Mouse (Mus musculus): ENCODE measurements at regions not wholly inside any gene's neighbourhood (a gene's known extent, or its start where the extent isn't known, plus 50 kb on each side); places are given as distances from the start of the nearest gene placed in this dataset.
A peak's percentile ranks its signal among the peaks of the same experiment; 100 is the strongest.

GRCm38 (mm10) chr9:112834441-112835245, 598.9 kb upstream of the Arpp21 start:
- H3K27me3 ChIP-seq (ENCODE audit: poor library complexity, severe bottlenecking), result no peaks in the 10 kb centered on the region
- peaks cover 3% of the 10 kb centered on the region; the same call in 1 of the 2 replicates for H3K4me1 ChIP-seq
- no peaks in the 10 kb centered on the region for H3K36me3 ChIP-seq (replicated peaks)
- no peak overlapping the region for H3K4me3 ChIP-seq
- DNase-seq (ENCODE audit: extremely low spot score, low spot score), result no peak
- 87% methylated on average over 5 of the region's 5 CpGs for WGBS
- H3K27ac ChIP-seq, result no peak overlapping the region
- H3K9me3 ChIP-seq, result no peaks in the 10 kb centered on the region

- H3K27me3 ChIP-seq (ENCODE audit: poor library complexity, severe bottlenecking), result no peaks in the 10 kb centered on the region
- H3K4me1 ChIP-seq, result peaks cover 3% of the 10 kb centered on the region; the same call in 1 of the 2 replicates
- H3K9me3 ChIP-seq, result no peaks in the 10 kb centered on the region
- no peak overlapping the region for H3K4me3 ChIP-seq
- no peak for DNase-seq (ENCODE audit: extremely low spot score, low spot score)
- 86% methylated on average over 2 of the region's 2 CpGs for WGBS
- H3K27ac ChIP-seq, result no peak overlapping the region
- no peaks in the 10 kb centered on the region for H3K36me3 ChIP-seq (replicated peaks)
Observed at GRCm38 (mm10) chr9:112831102-112831501, 595.4 kb upstream of the Arpp21 start.

DNA sequence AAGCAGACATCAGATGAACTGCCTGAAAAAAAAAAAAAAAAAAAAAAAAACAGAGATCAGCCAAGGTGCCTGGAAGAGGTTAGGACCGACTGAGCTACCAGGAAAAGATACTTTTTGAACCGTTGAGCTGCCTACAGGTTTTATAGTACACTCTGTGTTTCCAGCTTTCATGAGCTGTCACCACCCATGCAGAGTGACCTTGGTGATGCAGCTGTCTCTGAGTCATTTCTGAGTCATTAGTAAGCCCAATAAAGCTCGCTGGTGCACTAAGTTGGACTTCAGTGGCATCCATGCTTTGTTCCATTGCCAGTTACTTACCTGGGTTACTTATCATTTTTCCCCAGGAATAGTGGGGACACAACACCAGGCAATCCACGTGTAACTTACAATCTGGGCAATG, 592.9 kb upstream of the Arpp21 start:
- no peaks in the 10 kb centered on the region for H3K4me1 ChIP-seq
- H3K27me3 ChIP-seq (ENCODE audit: poor library complexity, severe bottlenecking), result no peaks in the 10 kb centered on the region
- H3K4me3 ChIP-seq, result no peak overlapping the region
- no peak overlapping the region for H3K27ac ChIP-seq
- no peaks in the 10 kb centered on the region for H3K9me3 ChIP-seq
- 88% methylated on average over 4 of the region's 4 CpGs for WGBS
- no peak for DNase-seq (ENCODE audit: extremely low spot score, low spot score)
- no peaks in the 10 kb centered on the region for H3K36me3 ChIP-seq (replicated peaks)

- 61% methylated on average over 5 of the region's 5 CpGs for WGBS
- no peak for DNase-seq (ENCODE audit: extremely low spot score, low spot score)
- Histone ChIP-seq H3K9me3 (no peaks in the 10 kb centered on the region), H3K4me1 (no peaks in the 10 kb centered on the region), H3K36me3 (replicated peaks) (no peaks in the 10 kb centered on the region), H3K27ac (no peak overlapping the region), H3K4me3 (no peak overlapping the region), H3K27me3 (ENCODE audit: poor library complexity, severe bottlenecking) (no peaks in the 10 kb centered on the region)
Observed at GRCm38 (mm10) chr9:112826592-112826991, 590.9 kb upstream of the Arpp21 start.

DNA sequence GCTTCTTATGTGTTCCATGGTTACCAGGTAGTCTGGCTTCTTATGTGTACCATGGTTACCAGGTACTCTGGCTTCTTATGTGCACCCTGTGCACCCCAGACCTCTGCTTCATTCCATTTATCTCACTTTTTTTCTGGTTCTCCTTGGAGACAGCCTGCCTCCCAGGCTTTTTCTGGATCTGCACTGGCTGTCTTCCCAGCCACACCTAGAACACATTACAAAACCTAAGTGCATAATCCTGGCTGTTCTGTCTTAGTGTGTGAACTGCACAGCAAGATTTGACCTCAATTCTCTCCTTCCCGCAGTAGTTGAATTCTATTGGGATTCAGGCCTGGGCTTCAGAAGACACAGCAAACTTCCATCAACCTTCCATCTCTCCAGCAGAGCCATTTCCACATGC, 586.2 kb upstream of the Arpp21 start:
- H3K27me3 ChIP-seq (ENCODE audit: poor library complexity, severe bottlenecking), result no peaks in the 10 kb centered on the region
- no peaks in the 10 kb centered on the region for H3K4me1 ChIP-seq
- WGBS, result 97% methylated on average over 1 of the region's 1 CpGs
- DNase-seq (ENCODE audit: extremely low spot score, low spot score), result no peak
- H3K4me3 ChIP-seq, result no peak overlapping the region
- H3K27ac ChIP-seq, result no peak overlapping the region
- no peaks in the 10 kb centered on the region for H3K36me3 ChIP-seq (replicated peaks)
- H3K9me3 ChIP-seq, result no peaks in the 10 kb centered on the region

DNA sequence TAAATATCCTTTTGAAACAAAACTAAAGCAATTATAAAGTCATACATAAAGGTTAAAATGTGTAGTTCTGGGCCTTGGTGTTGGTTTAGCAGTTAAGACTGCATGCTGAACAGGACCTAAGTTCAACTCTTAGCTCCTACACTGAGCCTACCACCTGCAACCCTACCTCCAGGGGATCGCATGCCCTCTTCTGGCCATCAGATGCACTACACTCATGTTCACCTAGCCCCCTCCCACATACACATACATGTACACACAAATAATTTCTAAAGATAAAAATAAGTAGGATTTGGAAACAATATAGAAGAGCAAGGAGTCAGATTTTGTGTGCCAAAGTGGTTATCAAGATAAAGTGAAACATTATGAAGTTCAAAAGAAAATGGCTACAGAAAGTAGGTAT, 576.2 kb upstream of the Arpp21 start:
- WGBS, result 48% methylated on average over 1 of the region's 1 CpGs
- Histone ChIP-seq H3K4me3 (no peak overlapping the region), H3K36me3 (replicated peaks) (no peaks in the 10 kb centered on the region), H3K27ac (no peak overlapping the region), H3K4me1 (no peaks in the 10 kb centered on the region), H3K27me3 (ENCODE audit: poor library complexity, severe bottlenecking) (no peaks in the 10 kb centered on the region), H3K9me3 (no peaks in the 10 kb centered on the region)
- no peak for DNase-seq (ENCODE audit: extremely low spot score, low spot score)

DNA sequence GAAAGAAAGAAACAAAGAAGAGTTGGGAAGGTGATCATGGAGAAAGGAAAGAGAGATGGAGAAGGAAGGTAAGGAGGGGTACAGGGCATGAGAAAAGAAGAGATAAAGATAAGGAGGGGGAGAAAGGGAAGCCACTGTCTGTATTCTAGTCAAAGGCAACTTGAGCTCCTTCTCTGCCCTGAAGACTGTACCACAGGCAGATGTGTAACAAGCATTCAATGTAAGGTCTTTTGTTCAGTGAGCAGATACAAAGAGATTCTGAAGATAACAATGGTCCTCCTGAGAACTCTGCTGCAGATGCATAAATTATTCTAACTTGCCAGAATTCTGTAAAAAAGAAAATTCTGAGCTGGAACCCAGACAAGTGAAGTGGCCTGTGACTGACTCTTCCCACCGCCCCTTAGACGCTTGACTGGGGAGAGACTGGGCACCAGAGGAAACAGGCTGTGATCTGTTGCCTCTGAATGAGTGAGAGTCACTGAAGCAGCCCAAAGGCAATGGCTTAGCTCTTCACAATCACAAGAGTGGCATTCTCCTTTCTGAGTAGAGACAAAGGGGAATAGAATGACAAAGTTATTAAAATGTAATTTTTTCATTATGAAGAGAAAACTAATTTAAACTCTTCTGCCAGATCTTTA, 564.0 kb upstream of the Arpp21 start:
- Histone ChIP-seq H3K36me3 (replicated peaks) (no peaks in the 10 kb centered on the region), H3K27ac (no peak overlapping the region), H3K4me3 (no peak overlapping the region), H3K4me1 (0 out of 2 replicates have a peak, but pooled peaks cover 4% of the 10 kb centered on the region), H3K9me3 (no peaks in the 10 kb centered on the region), H3K27me3 (ENCODE audit: poor library complexity, severe bottlenecking) (no peaks in the 10 kb centered on the region)
- 47% methylated on average over 2 of the region's 2 CpGs for WGBS
- DNase-seq (ENCODE audit: extremely low spot score, low spot score), result no peak

DNA sequence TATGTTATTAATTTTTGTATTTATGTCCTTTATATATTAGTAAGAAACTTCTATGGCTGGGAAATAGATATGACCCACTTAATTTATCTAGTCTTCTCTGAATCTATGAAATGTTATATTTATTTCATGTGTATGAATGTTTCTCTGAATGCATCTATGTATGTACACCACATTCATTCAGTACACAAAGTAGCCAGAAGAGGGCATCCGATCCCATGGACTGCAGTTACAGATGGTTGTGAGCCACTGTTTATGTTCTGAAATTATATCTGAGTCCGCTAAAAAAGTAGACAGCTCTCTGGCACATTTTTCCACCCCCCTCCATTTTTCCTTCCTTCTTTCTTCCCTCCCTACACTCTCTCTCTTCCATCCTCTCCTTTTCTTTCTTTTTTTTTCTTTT, 557.8 kb upstream of the Arpp21 start:
- Histone ChIP-seq H3K4me3 (no peak overlapping the region), H3K27me3 (ENCODE audit: poor library complexity, severe bottlenecking) (no peaks in the 10 kb centered on the region), H3K4me1 (no peaks in the 10 kb centered on the region), H3K9me3 (no peaks in the 10 kb centered on the region), H3K36me3 (replicated peaks) (no peaks in the 10 kb centered on the region), H3K27ac (no peak overlapping the region)
- WGBS, result 72% methylated on average over 2 of the region's 2 CpGs
- DNase-seq (ENCODE audit: extremely low spot score, low spot score), result no peak

DNA sequence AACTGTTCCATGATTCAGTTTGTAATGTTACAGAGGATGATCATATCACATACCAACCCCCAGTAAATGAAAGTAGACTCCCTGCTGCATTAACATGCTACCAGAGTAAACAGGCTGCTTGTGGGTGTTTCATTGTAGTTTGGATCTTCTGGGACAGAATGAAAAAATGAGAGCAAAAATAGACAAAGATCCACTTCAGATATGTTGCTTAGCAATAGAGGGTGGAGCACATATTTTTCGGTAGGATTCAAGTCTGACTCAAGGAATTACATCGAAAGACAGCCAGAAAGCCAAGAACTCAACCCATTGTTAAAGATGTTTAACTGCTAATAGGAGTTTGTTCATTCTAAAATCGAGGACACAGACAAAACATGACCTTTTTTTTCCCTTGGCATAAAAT, 536.2 kb upstream of the Arpp21 start:
- Histone ChIP-seq H3K36me3 (replicated peaks) (no peaks in the 10 kb centered on the region), H3K9me3 (no peaks in the 10 kb centered on the region), H3K27ac (no peak overlapping the region), H3K4me3 (no peak overlapping the region), H3K4me1 (no peaks in the 10 kb centered on the region), H3K27me3 (ENCODE audit: poor library complexity, severe bottlenecking) (no peaks in the 10 kb centered on the region)
- 78% methylated on average over 3 of the region's 3 CpGs for WGBS
- no peak for DNase-seq (ENCODE audit: extremely low spot score, low spot score)

DNA sequence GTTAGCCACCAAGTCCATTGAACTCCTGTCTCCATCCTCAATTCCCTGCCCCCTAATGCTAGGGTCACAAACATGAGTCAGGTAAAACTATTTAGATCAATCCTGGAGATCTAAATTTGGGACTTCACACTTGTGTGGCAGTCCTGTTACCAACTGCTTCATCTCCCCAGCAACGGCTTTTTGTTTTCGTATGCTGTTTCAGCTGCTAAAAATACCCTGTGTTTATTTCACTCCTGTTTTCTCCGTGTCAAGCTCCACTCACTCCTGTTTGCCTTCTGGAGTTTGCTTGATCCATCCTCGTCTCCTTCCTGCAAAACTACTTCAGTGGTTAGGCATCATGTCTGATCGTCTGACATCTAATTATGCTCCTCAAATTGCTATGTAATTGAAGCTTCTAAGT, 508.9 kb upstream of the Arpp21 start:
- Histone ChIP-seq H3K9me3 (no peaks in the 10 kb centered on the region), H3K27me3 (ENCODE audit: poor library complexity, severe bottlenecking) (no peaks in the 10 kb centered on the region), H3K4me1 (no peaks in the 10 kb centered on the region), H3K27ac (no peak overlapping the region), H3K36me3 (replicated peaks) (no peaks in the 10 kb centered on the region), H3K4me3 (no peak overlapping the region)
- WGBS, result 78% methylated on average over 5 of the region's 5 CpGs
- no peak for DNase-seq (ENCODE audit: extremely low spot score, low spot score)

- no peak for DNase-seq (ENCODE audit: extremely low spot score, low spot score)
- no peak overlapping the region for H3K4me3 ChIP-seq
- 92% methylated on average over 1 of the region's 1 CpGs for WGBS
- no peaks in the 10 kb centered on the region for H3K9me3 ChIP-seq
- no peaks in the 10 kb centered on the region for H3K36me3 ChIP-seq (replicated peaks)
- no peaks in the 10 kb centered on the region for H3K27me3 ChIP-seq (ENCODE audit: poor library complexity, severe bottlenecking)
- no peak overlapping the region for H3K27ac ChIP-seq
- no peaks in the 10 kb centered on the region; the same call in 1 of the 2 replicates for H3K4me1 ChIP-seq
Observed at GRCm38 (mm10) chr9:112743871-112744590, 508.3 kb upstream of the Arpp21 start.

DNA sequence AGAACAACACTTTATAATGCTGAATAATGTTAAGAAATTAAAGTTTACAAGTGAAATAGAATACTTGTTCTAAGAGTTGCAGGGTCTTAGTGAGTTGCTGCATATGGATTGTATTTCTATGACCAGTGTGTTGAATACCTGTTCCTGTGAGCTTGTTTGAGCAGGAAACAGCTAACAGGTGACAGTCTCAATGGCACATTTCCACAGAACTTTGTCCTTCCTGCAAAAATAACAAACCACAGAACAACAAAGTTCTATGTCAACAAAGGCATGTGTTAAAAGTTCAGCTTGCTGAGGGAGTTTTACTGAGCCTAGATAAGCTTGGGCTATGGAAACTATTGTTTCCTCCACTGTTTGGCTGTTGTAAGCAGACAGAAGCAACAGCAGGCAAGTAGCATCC, 500.0 kb upstream of the Arpp21 start:
- H3K27ac ChIP-seq, result no peak overlapping the region
- H3K27me3 ChIP-seq (ENCODE audit: poor library complexity, severe bottlenecking), result peaks cover 5% of the 10 kb centered on the region; the same call in 1 of the 2 replicates
- H3K4me1 ChIP-seq, result peaks cover 8% of the 10 kb centered on the region
- H3K9me3 ChIP-seq, result no peaks in the 10 kb centered on the region
- H3K36me3 ChIP-seq (replicated peaks), result no peaks in the 10 kb centered on the region
- no peak overlapping the region for H3K4me3 ChIP-seq
- DNase-seq (ENCODE audit: extremely low spot score, low spot score), result no peak

- no peaks in the 10 kb centered on the region for H3K36me3 ChIP-seq (replicated peaks)
- H3K9me3 ChIP-seq, result no peaks in the 10 kb centered on the region
- DNase-seq (ENCODE audit: extremely low spot score, low spot score), result peak; percentile 17
- no peak overlapping the region for H3K27ac ChIP-seq
- peaks cover 18% of the 10 kb centered on the region for H3K4me1 ChIP-seq
- no peak overlapping the region for H3K4me3 ChIP-seq
- peaks cover 24% of the 10 kb centered on the region for H3K27me3 ChIP-seq (ENCODE audit: poor library complexity, severe bottlenecking)
- WGBS, result 26% methylated on average over 8 of the region's 8 CpGs
Observed at GRCm38 (mm10) chr9:112725523-112725922, 489.8 kb upstream of the Arpp21 start.

All from forebrain, embryonic 10.5 days (tissue).